Mouse (Mus musculus) lung, postnatal 0 days (tissue): Measurements from ENCODE around the gene Naaa.

ENCODE experiments used
- CTCF ChIP-seq: IDR thresholded peaks from 2 replicates; pipeline ENCODE4 v1.5.1; 2016; ENCODE audit warnings: antibody characterized with exemption, mild to moderate bottlenecking
- EP300 ChIP-seq: IDR thresholded peaks from 2 replicates; pipeline ENCODE4 v1.6.1; 2016; ENCODE audit warnings: antibody characterized with exemption, mild to moderate bottlenecking, control low read depth

DNA sequence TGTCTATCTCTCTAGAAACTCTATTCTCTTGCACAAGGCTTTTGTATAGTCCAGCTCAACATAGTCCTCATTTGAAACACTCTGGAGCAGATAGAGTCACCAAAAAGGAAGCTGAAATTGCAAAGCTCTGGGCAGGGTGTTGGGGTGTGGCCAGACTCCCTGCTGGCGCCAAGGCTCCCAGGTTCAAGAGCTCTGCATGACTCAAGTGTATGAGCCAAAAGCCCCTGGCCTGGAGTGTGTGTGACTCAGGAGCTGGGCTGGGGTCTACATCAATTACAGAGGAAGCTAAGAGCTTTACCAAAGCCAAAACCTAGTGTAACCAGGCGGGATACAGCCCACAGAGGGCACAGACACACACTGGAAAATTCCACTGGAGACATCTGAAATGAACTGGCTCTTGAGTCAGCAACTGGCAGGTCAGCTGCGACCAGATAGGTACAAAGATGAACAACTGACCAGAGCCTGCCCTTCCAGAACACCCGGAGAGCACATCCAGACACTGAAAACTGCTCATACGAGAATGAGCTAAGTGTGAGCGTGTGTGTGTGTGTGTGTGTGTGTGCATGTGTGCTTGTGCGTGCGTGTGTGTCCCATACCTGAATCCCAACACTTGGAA lies 57.6 kb downstream of the Naaa start:
- TF ChIP-seq CTCF (no peak), EP300 (no peak)
